Mouse (Mus musculus): ENCODE data around the gene Asb13.

- TF ChIP-seq MEF2A (IDR thresholded peaks at IDR 0.05; ENCODE audit: extremely low read depth, insufficient replicate concordance, low read depth, low read length, poor library complexity, severe bottlenecking) (no peak), MAX (IDR thresholded peaks at IDR 0.05; ENCODE audit: low read length) (no peak), MAZ (IDR thresholded peaks at IDR 0.05; ENCODE audit: low read depth, low read length) (peak; percentile 32; the same call in 1 of the 2 replicates)
Measured at GRCm38 (mm10) chr13:3596232-3596631, 37.6 kb upstream of the Asb13 start.

All from MEL (cell line).